Mouse (Mus musculus) thymus, adult 2 months (tissue): ENCODE measurements around the gene Atl1.

Source experiments
- CTCF ChIP-seq: fragments of 200-500 bp; IDR thresholded peaks from 2 replicates; pipeline ENCODE4 v1.5.1; 2012; ENCODE audit warnings: mild to moderate bottlenecking, control low read depth, low read length, moderate library complexity, borderline replicate concordance; ENCODE audit not compliant: control insufficient read depth, poor library complexity, insufficient read depth; ENCODE audit errors: extremely low read depth
- POLR2A ChIP-seq: fragments of 200-500 bp; IDR thresholded peaks from 2 replicates; pipeline ENCODE4 v1.6.1; 2012; ENCODE audit warnings: mild to moderate bottlenecking, low read length, control low read depth, moderate library complexity; ENCODE audit not compliant: control insufficient read depth, poor library complexity, insufficient read depth; ENCODE audit errors: extremely low read depth

DNA sequence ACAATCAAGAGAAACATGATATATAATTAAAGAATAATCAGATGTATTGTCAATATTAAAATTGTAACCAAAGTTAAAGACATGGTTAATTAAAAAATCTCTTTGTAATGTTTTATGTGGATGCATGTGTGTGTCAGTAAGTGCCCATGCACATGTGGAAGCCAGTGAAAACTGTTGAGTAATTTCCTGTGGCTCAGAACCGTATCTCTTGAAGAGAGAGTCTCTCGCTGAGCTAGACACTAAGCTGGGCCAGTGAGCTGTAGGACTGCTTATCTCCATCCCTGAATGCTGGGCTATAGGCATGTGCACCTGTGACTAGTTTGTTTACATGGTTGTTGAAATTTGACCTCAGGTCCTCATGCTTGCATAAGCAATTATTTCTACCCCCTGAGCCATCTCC, 65.0 kb downstream of the Atl1 start:
- TF ChIP-seq CTCF, result no peak
- TF ChIP-seq POLR2A, result no peak
